Comparison of ENCODE assay signal across 9 mouse cellular contexts in the genomic region with DNA sequence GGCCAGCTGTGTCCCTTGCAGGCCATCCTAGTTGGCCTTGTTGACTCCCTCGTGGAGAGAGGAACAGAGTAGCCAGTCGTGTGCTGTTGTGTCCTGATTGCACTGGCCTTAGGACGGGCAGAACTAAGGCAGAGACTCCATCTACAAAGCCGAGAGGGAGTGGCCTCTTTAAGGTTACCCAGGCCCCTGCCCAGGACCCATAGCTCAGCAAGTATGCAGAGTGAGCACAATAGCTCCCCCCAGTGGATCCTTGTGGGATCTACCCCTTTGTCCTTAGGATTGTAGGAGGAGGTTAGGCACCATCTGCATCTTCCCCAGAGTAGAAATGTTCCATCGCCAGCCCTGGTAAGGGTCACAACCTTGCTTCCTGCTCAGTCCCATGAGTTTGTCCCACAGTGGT. TPM values are rescaled to one million over a fixed set of nuclear protein-coding genes. Genes with fewer than 3 reads are reported as not detected.
A peak's percentile ranks its signal among the peaks of the same experiment; 100 is the strongest.
DNase-seq lines count a peak whose midpoint lies in the region; ATAC-seq and TF ChIP-seq lines count a peak whose summit lies in the region.
"Had no signal": no experiment of that assay in that cellular context is flagged by ENCODE, and none has a peak within 500 bp of the region (broad histone marks: within the 10 kb centered on the region; RNA-seq: fewer than 3 reads in every experiment).

No protein-coding gene starts in this region.

- no peaks in the 10 kb centered on the region for H3K36me3 ChIP-seq in intestine, embryonic 14.5 days (ENCODE audit: control insufficient read depth, insufficient read depth, low read length)
- H3K36me3 ChIP-seq in intestine, embryonic 15.5 days: no peaks in the 10 kb centered on the region
- H3K36me3 ChIP-seq in G1E (replicated peaks): no peaks in the 10 kb centered on the region
- H3K36me3 ChIP-seq: limb, embryonic 13.5 days had no signal

- DNase-seq in intestine, embryonic 14.5 days (ENCODE audit: low spot score): peak; percentile 81
- peak; percentile 29 for DNase-seq in G1E (ENCODE audit: low spot score)
- peak; percentile 44 to 55 for DNase-seq in cerebellum, adult 18-20 months
- peak; percentile 24 to 37 for DNase-seq in gastrocnemius, adult 8-10 months (ENCODE audit: low spot score in 2 of 2)
- peak; percentile 16 to 70 for DNase-seq in layer of hippocampus, adult 18-20 months (ENCODE audit: low spot score in 2 of 2)
- peak; percentile 79 for DNase-seq in lung, postnatal 36 days
- peak; percentile 68 to 83 for DNase-seq in spleen, postnatal 4 days (ENCODE audit: low spot score in 2 of 2)

- H3K4me3 ChIP-seq in intestine, embryonic 14.5 days (ENCODE audit: low read depth, low read length): no peak overlapping the region
- H3K4me3 ChIP-seq in intestine, embryonic 15.5 days (replicated peaks): no peak overlapping the region
- no peak overlapping the region for H3K4me3 ChIP-seq in G1E (ENCODE audit: low read depth, low read length)
- H3K4me3 ChIP-seq: limb, embryonic 13.5 days had no signal

- TF ChIP-seq CTCF in G1E (IDR thresholded peaks at IDR 0.05; ENCODE audit: low read depth, low read length): no peak

- H3K4me2 ChIP-seq in intestine, embryonic 14.5 days (ENCODE audit: low read length): no peak overlapping the region
- no peak overlapping the region for H3K4me2 ChIP-seq in intestine, embryonic 15.5 days (replicated peaks)
- H3K4me2 ChIP-seq: limb, embryonic 13.5 days had no signal

- no peaks in the 10 kb centered on the region for H3K9me3 ChIP-seq in intestine, embryonic 14.5 days (ENCODE audit: control insufficient read depth, low read length)
- no peaks in the 10 kb centered on the region for H3K9me3 ChIP-seq in intestine, embryonic 15.5 days
- H3K9me3 ChIP-seq in G1E (replicated peaks): no peaks in the 10 kb centered on the region
- H3K9me3 ChIP-seq: limb, embryonic 13.5 days had no signal

- no peak overlapping the region for H3K27ac ChIP-seq in intestine, embryonic 14.5 days (ENCODE audit: low read depth)
- no peak overlapping the region for H3K27ac ChIP-seq in intestine, embryonic 15.5 days
- H3K27ac ChIP-seq: limb, embryonic 13.5 days had no signal

- no peaks in the 10 kb centered on the region for H3K27me3 ChIP-seq in intestine, embryonic 14.5 days (replicated peaks; ENCODE audit: control insufficient read depth, insufficient read depth, low read length)
- H3K27me3 ChIP-seq in intestine, embryonic 15.5 days (replicated peaks): no peaks in the 10 kb centered on the region
- H3K27me3 ChIP-seq in G1E (ENCODE audit: insufficient read depth, low read length): no peaks in the 10 kb centered on the region
- H3K27me3 ChIP-seq: limb, embryonic 13.5 days had no signal

- 0 out of 2 replicates have a peak, but pooled peaks cover 3% of the 10 kb centered on the region for H3K4me1 ChIP-seq in intestine, embryonic 14.5 days (replicated peaks; ENCODE audit: control insufficient read depth, insufficient read depth, low read length)
- H3K4me1 ChIP-seq in intestine, embryonic 15.5 days (replicated peaks): 0 out of 2 replicates have a peak, but pooled peaks cover 2% of the 10 kb centered on the region
- peaks cover 2% of the 10 kb centered on the region; the same call in 1 of the 2 replicates for H3K4me1 ChIP-seq in G1E (ENCODE audit: insufficient read depth, low read depth, low read length)
- H3K4me1 ChIP-seq: limb, embryonic 13.5 days had no signal

- WGBS in intestine, embryonic 14.5 days: 41% methylated on average over 5 of the region's 5 CpGs
- WGBS in intestine, embryonic 15.5 days: 45% methylated on average over 5 of the region's 5 CpGs

- ATAC-seq in intestine, embryonic 14.5 days (replicated peaks; ENCODE audit: low FRiP score, low TSS enrichment, low read depth): no peak; the same call in 1 of the 2 replicates
- ATAC-seq in intestine, embryonic 15.5 days: no peak
- ATAC-seq in G1E (ENCODE audit: extremely low read depth, insufficient number of reproducible peaks, low FRiP score, poor library complexity, severe bottlenecking): no peak

- no peak overlapping the region for H3K9ac ChIP-seq in intestine, embryonic 14.5 days (ENCODE audit: low read length)
- no peak overlapping the region for H3K9ac ChIP-seq in intestine, embryonic 15.5 days
- H3K9ac ChIP-seq: limb, embryonic 13.5 days had no signal

RNA-seq across cellular contexts. Expression of a gene that starts 27.5 kb away (rescaled TPM):
- polyA plus RNA-seq in intestine, embryonic 14.5 days (2014; fragmentation: Nextera tagmentation; extraction: Ambion mirVana): 1.3 and 1.7 TPM in 2 replicates
- 1.9 TPM in 2 replicates for polyA plus RNA-seq in intestine, embryonic 15.5 days (2015; fragmentation: Nextera tagmentation; extraction: Ambion mirVana)
- total RNA-seq in G1E (2014; fragmentation: Nextera tagmentation): not detected in 2 replicates
- total RNA-seq in G1E (2017): 0.11 TPM in 1 of 2 replicates, not detected in the other
- not detected in 2 replicates for polyA plus RNA-seq in G1E (2012)
- total RNA-seq in gastrocnemius, adult 8-10 months (2022): under 1 TPM; 0.22 to 0.45 (median 0.32) TPM
- 1 to 10 TPM; 1.2 TPM for total RNA-seq in layer of hippocampus, adult 18-20 months (2021)

RNA-seq across cellular contexts. Expression of a gene that starts 30.9 kb away (rescaled TPM):
- 104 and 124 TPM in 2 replicates for polyA plus RNA-seq in intestine, embryonic 14.5 days (2014; fragmentation: Nextera tagmentation; extraction: Ambion mirVana)
- polyA plus RNA-seq in intestine, embryonic 15.5 days (2015; fragmentation: Nextera tagmentation; extraction: Ambion mirVana): 144 and 147 TPM in 2 replicates
- total RNA-seq in G1E (2014; fragmentation: Nextera tagmentation): 55.7 and 74.8 TPM in 2 replicates
- 100 and 103 TPM in 2 replicates for total RNA-seq in G1E (2017)
- polyA plus RNA-seq in G1E (2012): 32.9 and 35.8 TPM in 2 replicates
- 100 to 1,000 TPM; 813 to 866 (median 853) TPM for total RNA-seq in gastrocnemius, adult 8-10 months (2022)
- total RNA-seq in layer of hippocampus, adult 18-20 months (2021): 1,000 to 10,000 TPM; 1,436 to 1,491 TPM

Comparison
In these comparisons a context has a peak if more than half of its experiments do, and no peak if none do; other contexts are left out.
1. DNase-seq: peak in every context shown above with its lines; median percentile 81 in intestine, embryonic 14.5 days; 79 in lung, postnatal 36 days; 76 in spleen, postnatal 4 days; 50 in cerebellum, adult 18-20 months; 43 in layer of hippocampus, adult 18-20 months; 30 in gastrocnemius, adult 8-10 months; 29 in G1E.
2. RNA of a gene that starts 30.9 kb away (total RNA-seq): 1,436 to 1,491 TPM in layer of hippocampus, adult 18-20 months and 813 to 866 TPM in gastrocnemius, adult 8-10 months; 55.7 to 103 TPM in G1E; every median in the first group is over 4 times any median in the second.